Mouse (Mus musculus): ENCODE data around the gene Ephb3. TPM values are rescaled to one million over a fixed set of nuclear protein-coding genes. Genes with fewer than 3 reads are reported as not detected.

Ephb3 gene
- polyA plus RNA-seq, 1 experiment = not detected

GRCm38 (mm10) chr16:21252401-21252955 is 47.9 kb downstream of the Ephb3 start:
- Histone ChIP-seq H3K4me1 (peaks cover 23% of the 10 kb centered on the region), H3K4me3 (replicated peaks) (no peak overlapping the region), H3K27me3 (replicated peaks) (peaks cover 81% of the 10 kb centered on the region), H3K9me3 (0 out of 2 replicates have a peak, but pooled peaks cover 8% of the 10 kb centered on the region), H3K36me3 (replicated peaks; ENCODE audit: low read length) (no peaks in the 10 kb centered on the region)
- TF ChIP-seq GATA1 (IDR thresholded peaks at IDR 0.05; ENCODE audit: borderline replicate concordance, low read length) (no peak), FLI1 (IDR thresholded peaks at IDR 0.05; ENCODE audit: low read length) (no peak)

DNA sequence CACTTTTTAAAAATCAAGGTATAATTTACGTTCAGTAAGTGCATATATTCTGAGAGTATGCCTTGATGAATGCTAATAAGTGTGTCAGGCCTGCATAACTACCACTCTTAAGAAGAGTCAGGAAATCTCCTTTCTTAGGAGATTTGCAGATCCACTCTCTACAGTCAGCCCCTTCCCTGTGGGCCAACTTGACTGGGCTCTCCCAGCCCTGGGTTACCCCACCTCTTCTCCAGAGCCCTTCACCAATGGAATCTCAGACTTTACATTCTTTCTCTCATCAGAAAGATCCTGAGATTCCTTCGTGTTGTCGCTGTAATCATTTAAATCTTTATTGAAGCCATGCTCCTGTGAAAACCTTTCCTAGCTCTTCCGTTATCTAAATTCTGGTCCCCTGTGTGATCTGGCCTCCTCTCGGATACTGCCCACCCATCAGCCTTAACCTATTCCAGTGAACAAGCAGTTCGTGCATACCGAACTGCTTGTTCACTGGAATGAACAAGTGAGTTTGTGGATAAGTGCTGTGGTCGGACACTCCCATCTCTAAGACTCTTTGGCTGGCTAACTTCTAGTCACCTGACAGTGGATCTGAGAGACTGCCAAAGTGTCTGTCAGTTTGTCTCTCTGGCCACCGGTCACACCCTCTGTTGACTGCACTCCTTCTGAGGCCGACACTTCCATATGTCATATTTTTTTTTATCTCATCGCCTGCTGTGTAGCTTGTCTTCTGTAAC is 51.2 kb downstream of the Ephb3 start:
- Histone ChIP-seq H3K4me1 (peaks cover 9% of the 10 kb centered on the region), H3K9me3 (0 out of 2 replicates have a peak, but pooled peaks cover 8% of the 10 kb centered on the region), H3K27me3 (replicated peaks) (peaks cover 65% of the 10 kb centered on the region), H3K36me3 (replicated peaks; ENCODE audit: low read length) (no peaks in the 10 kb centered on the region), H3K4me3 (replicated peaks) (no peak overlapping the region)
- TF ChIP-seq GATA1 (IDR thresholded peaks at IDR 0.05; ENCODE audit: borderline replicate concordance, low read length) = no peak
- TF ChIP-seq FLI1 (IDR thresholded peaks at IDR 0.05; ENCODE audit: low read length) = no peak

DNA sequence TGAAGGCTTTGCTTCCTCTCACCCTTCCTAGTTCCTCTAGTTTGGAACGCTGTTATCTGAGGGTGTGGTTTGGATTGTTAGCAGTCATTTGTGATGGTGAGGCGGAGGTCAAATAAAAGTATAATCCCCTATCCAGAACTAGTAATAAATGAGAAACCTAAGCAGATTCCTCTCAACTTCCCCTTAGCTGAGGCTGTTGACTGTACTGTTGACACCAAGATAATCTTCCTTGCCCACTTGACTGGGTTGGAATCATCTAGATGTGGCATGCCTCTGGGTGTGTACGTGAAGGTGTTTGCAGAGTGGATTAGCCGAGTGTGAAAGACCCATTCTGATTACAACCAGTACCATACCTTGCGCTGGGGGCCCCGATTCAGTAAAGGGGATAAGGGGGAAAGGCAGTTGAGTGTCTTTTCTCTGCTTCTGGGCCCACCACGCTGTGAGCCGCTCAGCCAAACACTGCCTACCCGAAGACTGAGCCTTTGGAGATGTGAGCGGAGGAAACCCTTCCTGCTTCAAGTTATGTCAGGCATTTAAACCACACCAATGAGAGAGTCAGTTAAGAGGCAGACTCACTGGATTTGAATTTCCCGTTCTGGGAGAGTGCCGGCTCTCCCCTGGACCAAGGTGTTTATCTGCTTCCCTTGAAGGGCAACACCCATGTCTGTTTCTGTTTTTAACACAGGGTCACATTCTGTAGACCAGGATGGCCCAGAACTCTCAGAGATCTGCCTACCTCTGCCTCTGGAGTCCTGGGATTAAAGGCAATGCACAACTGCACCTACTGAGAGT is 52.2 kb downstream of the Ephb3 start:
- Histone ChIP-seq H3K4me3 (replicated peaks) (no peak overlapping the region), H3K36me3 (replicated peaks; ENCODE audit: low read length) (no peaks in the 10 kb centered on the region), H3K4me1 (peaks cover 9% of the 10 kb centered on the region), H3K27me3 (replicated peaks) (peaks cover 59% of the 10 kb centered on the region), H3K9me3 (0 out of 2 replicates have a peak, but pooled peaks cover 10% of the 10 kb centered on the region)
- no peak for TF ChIP-seq FLI1 (IDR thresholded peaks at IDR 0.05; ENCODE audit: low read length)
- no peak for TF ChIP-seq GATA1 (IDR thresholded peaks at IDR 0.05; ENCODE audit: borderline replicate concordance, low read length)

- Histone ChIP-seq H3K9me3 (0 out of 2 replicates have a peak, but pooled peaks cover 8% of the 10 kb centered on the region), H3K4me1 (peaks cover 8% of the 10 kb centered on the region; the same call in 1 of the 2 replicates), H3K27me3 (replicated peaks) (peaks cover 54% of the 10 kb centered on the region), H3K36me3 (replicated peaks; ENCODE audit: low read length) (no peaks in the 10 kb centered on the region), H3K4me3 (replicated peaks) (no peak overlapping the region)
- TF ChIP-seq FLI1 (IDR thresholded peaks at IDR 0.05; ENCODE audit: low read length) (no peak), GATA1 (IDR thresholded peaks at IDR 0.05; ENCODE audit: borderline replicate concordance, low read length) (no peak)
Measured at GRCm38 (mm10) chr16:21265417-21265816, 60.9 kb downstream of the Ephb3 start.

- Histone ChIP-seq H3K4me3 (replicated peaks) (no peak overlapping the region), H3K36me3 (replicated peaks; ENCODE audit: low read length) (no peaks in the 10 kb centered on the region)
- no peak for TF ChIP-seq GATA1 (IDR thresholded peaks at IDR 0.05; ENCODE audit: borderline replicate concordance, low read length)
- no peak for TF ChIP-seq FLI1 (IDR thresholded peaks at IDR 0.05; ENCODE audit: low read length)
Measured at GRCm38 (mm10) chr16:21269775-21270174, 65.2 kb downstream of the Ephb3 start.

DNA sequence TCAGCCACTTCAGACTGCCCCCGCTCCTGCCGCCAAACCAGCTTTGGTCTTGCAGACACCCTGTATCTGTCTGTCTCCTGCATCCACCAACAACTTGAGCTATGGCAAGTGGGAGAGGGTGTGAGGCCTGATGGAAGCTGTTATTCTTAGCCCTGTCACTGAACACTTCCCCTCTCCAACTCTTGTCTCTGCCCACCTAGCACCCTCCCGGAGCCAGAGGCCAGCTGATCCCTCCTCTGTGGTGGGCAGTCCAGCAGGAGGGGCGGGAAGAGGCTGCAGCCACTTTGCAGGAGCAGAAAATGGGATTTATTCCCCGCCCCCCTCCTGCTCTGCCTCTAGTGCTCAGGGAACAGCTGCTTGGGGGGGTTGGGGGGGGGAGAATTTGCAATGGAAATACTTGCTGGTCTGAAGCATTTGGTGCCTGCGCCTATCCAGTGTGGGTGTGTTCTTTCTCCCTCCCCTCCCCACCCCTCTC is 67.3 kb downstream of the Ephb3 start:
- no peak for TF ChIP-seq GATA1 (IDR thresholded peaks at IDR 0.05; ENCODE audit: borderline replicate concordance, low read length)
- Histone ChIP-seq H3K4me3 (replicated peaks) (no peak overlapping the region), H3K9me3 (peaks cover 17% of the 10 kb centered on the region), H3K36me3 (replicated peaks; ENCODE audit: low read length) (no peaks in the 10 kb centered on the region), H3K4me1 (peaks cover 14% of the 10 kb centered on the region), H3K27me3 (replicated peaks) (peaks cover 69% of the 10 kb centered on the region)

More at GRCm38 (mm10) chr16:21269775-21270174, 65.2 kb downstream of the Ephb3 start:
- Histone ChIP-seq H3K4me1 (peaks cover 14% of the 10 kb centered on the region), H3K27me3 (replicated peaks) (peaks cover 68% of the 10 kb centered on the region), H3K9me3 (0 out of 2 replicates have a peak, but pooled peaks cover 5% of the 10 kb centered on the region)

GRCm38 (mm10) chr16:21272748-21273147 is 68.2 kb downstream of the Ephb3 start:
- H3K36me3 ChIP-seq (replicated peaks; ENCODE audit: low read length) = no peaks in the 10 kb centered on the region
- peaks cover 21% of the 10 kb centered on the region for H3K9me3 ChIP-seq
- no peak overlapping the region for H3K4me3 ChIP-seq (replicated peaks)
- TF ChIP-seq FLI1 (IDR thresholded peaks at IDR 0.05; ENCODE audit: low read length) (no peak), GATA1 (IDR thresholded peaks at IDR 0.05; ENCODE audit: borderline replicate concordance, low read length) (no peak)
- H3K27me3 ChIP-seq (replicated peaks) = peaks cover 74% of the 10 kb centered on the region
- H3K4me1 ChIP-seq = peaks cover 7% of the 10 kb centered on the region

Other genes with a start within 250 kb of the Ephb3 start
- gene Teddm3, start 50.8 kb upstream of the Ephb3 start, polyA plus RNA-seq (2012; ENCODE audit: insufficient read depth, low replicate concordance) = not detected in 2 replicates
- 73.6 and 164 TPM in 2 replicates for gene Vps8, start 218.4 kb downstream of the Ephb3 start, polyA plus RNA-seq (2012; ENCODE audit: insufficient read depth, low replicate concordance)

Measured in megakaryocyte, embryonic 14.5 days (primary cell).